Mouse (Mus musculus): ENCODE results near the gene Hexim1.

DNA sequence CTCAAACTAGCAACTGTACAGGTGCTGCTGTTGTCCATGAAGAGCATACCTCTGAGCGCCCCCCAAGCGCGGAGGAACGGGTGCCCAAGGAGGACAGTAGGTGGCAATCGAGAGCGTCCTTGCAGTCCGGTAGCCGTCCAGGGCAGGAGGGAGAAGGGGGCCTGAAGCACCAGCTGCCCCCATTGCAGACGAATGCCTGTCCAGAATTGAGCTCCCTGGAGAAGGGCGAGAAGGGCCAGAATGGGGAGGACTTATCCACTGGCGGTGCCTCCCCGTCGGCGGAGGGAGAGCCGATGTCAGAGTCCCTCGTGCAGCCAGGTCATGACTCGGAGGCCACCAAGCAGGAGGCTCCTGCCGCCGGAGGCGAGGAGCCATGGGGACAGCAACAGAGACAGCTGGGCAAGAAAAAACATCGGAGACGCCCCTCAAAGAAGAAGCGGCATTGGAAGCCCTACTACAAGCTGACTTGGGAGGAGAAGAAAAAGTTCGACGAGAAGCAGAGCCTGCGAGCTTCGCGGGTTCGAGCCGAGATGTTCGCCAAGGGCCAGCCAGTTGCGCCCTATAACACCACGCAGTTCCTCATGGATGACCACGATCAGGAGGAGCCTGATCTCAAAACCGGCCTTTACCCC is 1.0 kb downstream of the Hexim1 start:
- 0 out of 2 replicates have a peak, but pooled peaks have one; percentile 23 for TF ChIP-seq POLR2A (IDR thresholded peaks at IDR 0.05; ENCODE audit: borderline replicate concordance, insufficient read depth, low read length)
- peak; percentile 76 for TF ChIP-seq CTCF (IDR thresholded peaks at IDR 0.05; ENCODE audit: borderline replicate concordance, insufficient read depth, low read depth, low read length)

Data from cerebellum, adult 2 months (tissue).